Mouse (Mus musculus) erythroblast, embryonic 14.5 days (primary cell): ENCODE data around the gene Il3ra. TPM values are rescaled to one million over a fixed set of nuclear protein-coding genes. Genes with fewer than 3 reads are reported as not detected.

Experiments
- H3K27me3 ChIP-seq: 2 replicates; pipeline ENCODE4 v1.6.1; 2012; ENCODE audit warnings: inconsistent platforms; ENCODE audit not compliant: control insufficient read depth
- H3K36me3 ChIP-seq: 2 replicates; pipeline ENCODE4 v1.6.1; 2012; ENCODE audit warnings: mild to moderate bottlenecking, inconsistent platforms; ENCODE audit not compliant: control insufficient read depth
- H3K4me1 ChIP-seq: 2 replicates; pipeline ENCODE4 v1.6.1; 2012; ENCODE audit warnings: inconsistent platforms; ENCODE audit not compliant: control insufficient read depth
- H3K4me3 ChIP-seq: replicated peaks from 2 replicates; pipeline ENCODE3; 2012; ENCODE audit warnings: moderate library complexity, mild to moderate bottlenecking, inconsistent platforms
- H3K9me3 ChIP-seq: 2 replicates; pipeline ENCODE4 v1.6.1; 2012; ENCODE audit warnings: low read length, inconsistent platforms, mixed read lengths; ENCODE audit not compliant: control insufficient read depth
- GATA1 ChIP-seq: IDR thresholded peaks from 2 replicates; pipeline ENCODE4 v1.6.1; 2012; ENCODE audit warnings: low read length, inconsistent platforms, mixed read lengths
- TAL1 ChIP-seq: IDR thresholded peaks from 3 replicates; pipeline ENCODE4 v1.6.1; 2012; ENCODE audit warnings: low read length, inconsistent platforms, mixed read lengths
- polyA plus RNA-seq: library from polyadenylated mRNA; stranded (reverse); fragments of >175 nt; gene quantifications from 2 replicates; pipeline ENCODE4 v1.2.3, GENCODE M21; 2012

Gene Il3ra
- polyA plus RNA-seq: 0.66 and 0.87 TPM in 2 replicates

DNA sequence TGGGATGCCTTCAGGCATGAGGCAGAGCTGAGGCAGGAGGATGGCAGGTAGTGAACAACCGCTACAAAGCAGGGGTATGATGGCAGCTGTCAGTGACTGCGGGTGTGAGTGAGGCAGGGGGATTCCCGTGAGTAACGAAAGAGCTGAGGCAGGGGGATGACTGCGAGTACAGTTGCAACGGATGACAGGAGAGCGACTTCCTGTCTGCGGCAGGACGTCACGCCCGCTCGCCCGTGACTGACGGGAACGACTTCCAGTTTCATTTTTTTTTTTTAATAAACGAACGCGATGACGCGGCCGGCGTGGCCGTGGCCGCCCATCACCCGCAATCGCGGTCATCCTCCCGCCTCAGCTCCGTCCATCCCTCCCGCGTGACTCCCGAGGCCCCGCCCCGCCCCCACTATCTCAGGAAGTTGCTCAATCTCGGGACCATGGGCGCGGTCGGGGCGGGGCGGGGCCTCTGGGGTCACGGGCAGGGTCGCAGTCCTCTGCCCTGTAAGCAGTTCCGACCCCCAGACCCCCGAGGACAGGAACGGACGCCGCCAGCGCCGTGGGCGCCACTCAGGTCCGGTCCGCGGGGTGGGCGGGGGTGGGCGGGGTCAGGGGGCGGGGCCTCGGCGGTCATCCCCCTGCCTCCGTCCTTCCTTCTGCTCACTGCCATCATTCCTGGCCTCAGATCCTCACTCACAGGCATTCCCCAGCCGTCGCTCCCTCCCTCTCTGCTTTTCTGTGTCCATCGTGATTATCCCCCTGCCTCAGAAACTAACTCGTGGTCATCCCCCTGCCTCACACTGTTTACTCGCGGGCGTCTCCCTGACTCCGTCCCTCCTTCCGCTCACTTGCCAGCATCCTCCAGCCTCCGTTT, at the start of gene Il3ra:
Gene Il3ra (plus strand): TSS at position 328 of the 865 bp plus-strand sequence.
- Histone ChIP-seq H3K4me1 (peaks cover 14% of the 10 kb centered on the region), H3K36me3 (peaks cover 16% of the 10 kb centered on the region), H3K27me3 (peaks cover 5% of the 10 kb centered on the region; the same call in 1 of the 2 replicates), H3K9me3 (peaks cover 48% of the 10 kb centered on the region), H3K4me3 (peak within 1 kb of the TSS; percentile 68)
- TF ChIP-seq TAL1 (no peak), GATA1 (no peak)

GRCm38 (mm10) chr14:14308938-14309337, 37.1 kb upstream of the Il3ra start:
- no peaks in the 10 kb centered on the region for H3K27me3 ChIP-seq
- no peaks in the 10 kb centered on the region for H3K4me1 ChIP-seq
- no peaks in the 10 kb centered on the region for H3K36me3 ChIP-seq
- TF ChIP-seq GATA1 (no peak), TAL1 (no peak)
- H3K4me3 ChIP-seq: no peak overlapping the region
- peaks cover 7% of the 10 kb centered on the region for H3K9me3 ChIP-seq

- TF ChIP-seq GATA1: no peak
- no peak for TF ChIP-seq TAL1
- Histone ChIP-seq H3K4me1 (no peaks in the 10 kb centered on the region), H3K4me3 (no peak overlapping the region), H3K27me3 (no peaks in the 10 kb centered on the region), H3K36me3 (no peaks in the 10 kb centered on the region), H3K9me3 (peaks cover 7% of the 10 kb centered on the region)
Observed at GRCm38 (mm10) chr14:14309416-14309815, 36.7 kb upstream of the Il3ra start.

GRCm38 (mm10) chr14:14322528-14322927, 23.5 kb upstream of the Il3ra start, which contains the start of gene Olfr31:
TSS of gene Olfr31 (plus strand) at chr14:14322828.
- TF ChIP-seq TAL1 (no peak), GATA1 (no peak)
- no peaks in the 10 kb centered on the region for H3K27me3 ChIP-seq
- H3K4me1 ChIP-seq: no peaks in the 10 kb centered on the region
- no peak within 1 kb of the TSS for H3K4me3 ChIP-seq
- no peaks in the 10 kb centered on the region for H3K36me3 ChIP-seq
- peaks cover 3% of the 10 kb centered on the region; the same call in 1 of the 2 replicates for H3K9me3 ChIP-seq

GRCm38 (mm10) chr14:14345113-14345871, 783 bp upstream of the Il3ra start:
- Histone ChIP-seq H3K36me3 (peaks cover 14% of the 10 kb centered on the region), H3K27me3 (peaks cover 5% of the 10 kb centered on the region; the same call in 1 of the 2 replicates), H3K4me1 (peaks cover 14% of the 10 kb centered on the region), H3K9me3 (peaks cover 39% of the 10 kb centered on the region), H3K4me3 (peak overlapping the region; percentile 68)
- no peak for TF ChIP-seq GATA1
- TF ChIP-seq TAL1: no peak

GRCm38 (mm10) chr14:14346813-14347100, 682 bp downstream of the Il3ra start:
- no peak for TF ChIP-seq GATA1
- TF ChIP-seq TAL1: no peak
- Histone ChIP-seq H3K36me3 (peaks cover 16% of the 10 kb centered on the region), H3K4me3 (peak overlapping the region; percentile 68), H3K4me1 (peaks cover 14% of the 10 kb centered on the region), H3K9me3 (peaks cover 53% of the 10 kb centered on the region), H3K27me3 (peaks cover 5% of the 10 kb centered on the region; the same call in 1 of the 2 replicates)

- TF ChIP-seq TAL1: no peak
- TF ChIP-seq GATA1: no peak
- Histone ChIP-seq H3K4me1 (peaks cover 14% of the 10 kb centered on the region), H3K4me3 (no peak overlapping the region), H3K36me3 (peaks cover 16% of the 10 kb centered on the region), H3K27me3 (peaks cover 5% of the 10 kb centered on the region; the same call in 1 of the 2 replicates), H3K9me3 (peaks cover 59% of the 10 kb centered on the region)
Observed at GRCm38 (mm10) chr14:14347151-14347835, 1.2 kb downstream of the Il3ra start.

DNA sequence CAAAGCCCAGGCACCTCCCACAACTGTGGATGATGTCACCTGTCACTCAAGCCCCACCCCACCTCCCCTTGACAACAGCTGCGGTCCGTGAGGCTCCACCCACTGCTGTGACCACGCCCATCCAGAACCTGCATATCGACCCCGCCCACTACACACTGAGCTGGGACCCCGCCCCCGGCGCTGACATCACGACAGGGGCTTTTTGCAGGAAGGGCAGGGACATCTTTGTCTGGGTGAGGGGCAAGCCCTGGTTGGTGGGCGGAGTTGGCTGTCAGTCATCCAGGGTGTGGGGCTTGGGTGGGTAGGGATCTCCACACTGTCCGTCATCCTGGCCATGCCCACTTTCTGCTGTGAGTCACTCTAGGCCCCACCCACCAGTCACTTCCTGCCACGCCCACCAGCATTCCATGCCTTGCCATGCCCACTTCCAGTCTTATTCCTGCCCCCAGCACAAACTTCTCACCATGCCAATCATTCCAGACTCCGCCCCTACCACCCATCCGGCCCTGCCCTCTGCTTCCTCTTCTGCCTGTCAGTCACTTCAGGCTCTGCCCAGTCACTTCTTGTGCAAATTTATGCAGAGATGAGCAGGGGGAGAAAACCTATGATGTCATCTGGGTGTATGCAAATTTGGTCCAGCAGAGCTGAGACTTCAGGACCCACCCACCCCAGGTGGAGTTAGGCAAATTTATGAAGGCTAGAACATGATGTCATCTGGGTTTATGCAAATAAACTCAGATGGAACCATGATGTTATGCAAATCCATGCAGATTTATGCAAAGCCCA, 2.0 kb downstream of the Il3ra start:
- no peak for TF ChIP-seq GATA1
- TF ChIP-seq TAL1: no peak
- H3K4me3 ChIP-seq: no peak overlapping the region
- H3K27me3 ChIP-seq: peaks cover 5% of the 10 kb centered on the region; the same call in 1 of the 2 replicates
- H3K9me3 ChIP-seq: peaks cover 66% of the 10 kb centered on the region
- peaks cover 14% of the 10 kb centered on the region for H3K4me1 ChIP-seq
- H3K36me3 ChIP-seq: peaks cover 16% of the 10 kb centered on the region
